Mouse (Mus musculus) ES-Bruce4 (cell line): Measurements from ENCODE around the gene Trim46. TPM values are rescaled to one million over a fixed set of nuclear protein-coding genes. Genes with fewer than 3 reads are reported as not detected.

Source experiments
- H3K27ac ChIP-seq: 2 replicates; pipeline ENCODE4 v1.5.1; 2012; ENCODE audit warnings: low read length, inconsistent platforms; ENCODE audit not compliant: insufficient read depth
- H3K27me3 ChIP-seq: 2 replicates; pipeline ENCODE4 v1.6.1; 2012; ENCODE audit warnings: mild to moderate bottlenecking, low read length, inconsistent platforms; ENCODE audit not compliant: control insufficient read depth, poor library complexity, insufficient read depth, severe bottlenecking
- H3K36me3 ChIP-seq: 2 replicates; pipeline ENCODE4 v1.6.1; 2012; ENCODE audit warnings: inconsistent platforms, mild to moderate bottlenecking, low read length, moderate library complexity; ENCODE audit not compliant: control insufficient read depth, poor library complexity, insufficient read depth, severe bottlenecking
- H3K4me1 ChIP-seq: one replicate; pipeline ENCODE4 v1.8.1; 2011; ENCODE audit warnings: low read length; ENCODE audit not compliant: control insufficient read depth, insufficient read depth
- H3K4me3 ChIP-seq: 2 replicates; pipeline ENCODE4 v1.5.1; 2011; ENCODE audit warnings: low read depth, mild to moderate bottlenecking, low read length
- H3K9ac ChIP-seq: 2 replicates; pipeline ENCODE4 v1.6.1; 2012; ENCODE audit warnings: low read depth, mild to moderate bottlenecking, inconsistent platforms; ENCODE audit not compliant: poor library complexity, severe bottlenecking
- H3K9me3 ChIP-seq: replicated peaks from 2 replicates; pipeline ENCODE4 v1.6.1; 2012; ENCODE audit warnings: mild to moderate bottlenecking, low read length, inconsistent platforms; ENCODE audit not compliant: control insufficient read depth, poor library complexity, insufficient read depth, severe bottlenecking
- CTCF ChIP-seq: IDR thresholded peaks from one replicate; pipeline ENCODE4 v1.8.1; 2011; ENCODE audit warnings: low read depth, low read length
- EP300 ChIP-seq: IDR thresholded peaks from 2 replicates; pipeline ENCODE4 v1.6.1; 2011; ENCODE audit warnings: low read depth, low read length; ENCODE audit not compliant: insufficient read depth
- POLR2A ChIP-seq: IDR thresholded peaks from one replicate; pipeline ENCODE4 v1.8.1; 2011; ENCODE audit warnings: low read length; ENCODE audit not compliant: insufficient read depth
- polyA plus RNA-seq: library from polyadenylated mRNA; stranded (reverse); fragments of >200 nt; gene quantifications from 2 replicates; pipeline ENCODE4 v1.2.4, GENCODE M21; 2011; ENCODE audit warnings: low read depth; ENCODE audit not compliant: missing spikeins, insufficient read depth, insufficient read length

Gene Trim46
- 5.7 and 7.1 TPM in 2 replicates for polyA plus RNA-seq

DNA sequence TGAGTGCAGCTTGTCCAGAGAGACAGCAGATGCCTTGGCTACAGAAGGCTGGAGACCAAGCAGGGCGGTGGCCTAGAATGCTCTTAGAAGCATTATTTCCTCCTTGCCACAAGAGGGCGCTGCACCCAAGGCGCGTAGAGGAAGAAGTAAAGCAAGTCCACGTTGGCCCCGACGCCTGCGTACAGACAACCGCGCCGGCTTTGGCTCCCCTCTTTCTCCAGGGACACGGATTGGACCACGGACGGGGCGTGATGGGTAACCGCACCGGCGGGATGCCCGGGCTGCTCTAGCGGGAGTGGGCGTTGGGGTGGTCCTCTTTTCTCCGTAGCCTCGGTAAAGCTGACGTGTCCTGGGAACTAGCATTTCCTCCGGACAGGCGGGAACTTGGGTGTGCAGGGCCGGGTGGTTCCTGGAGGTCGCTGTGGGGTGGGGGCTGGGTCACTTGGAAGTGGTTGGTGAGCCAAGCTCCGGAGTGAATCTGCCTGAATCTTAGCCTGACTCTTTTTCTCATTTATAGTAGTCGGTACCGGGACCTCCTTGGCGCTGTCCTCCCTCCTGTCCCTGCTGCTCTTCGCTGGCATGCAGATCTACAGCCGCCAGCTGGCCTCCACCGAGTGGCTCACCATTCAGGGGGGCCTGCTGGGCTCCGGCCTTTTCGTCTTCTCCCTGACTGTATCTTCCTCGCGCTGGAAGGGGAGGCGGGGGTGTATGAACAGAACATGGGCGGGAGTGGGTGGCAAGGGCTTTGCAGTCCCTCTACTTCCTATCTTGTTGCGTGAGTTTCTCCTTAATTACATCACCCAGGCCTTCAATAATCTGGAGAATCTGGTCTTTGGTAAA lies at the start of gene Trim46:
Gene Trim46 (minus strand): TSS at position 49 of the 840 bp plus-strand sequence.
- peak within 1 kb of the TSS; percentile 92 for H3K4me3 ChIP-seq
- H3K27me3 ChIP-seq: no peaks in the 10 kb centered on the region
- peak within 1 kb of the TSS; percentile 37 for H3K27ac ChIP-seq
- H3K36me3 ChIP-seq: 0 out of 2 replicates have a peak, but pooled peaks cover 2% of the 10 kb centered on the region
- peaks cover 2% of the 10 kb centered on the region for H3K4me1 ChIP-seq
- TF ChIP-seq CTCF: no peak
- TF ChIP-seq EP300: no peak
- TF ChIP-seq POLR2A: no peak
- H3K9ac ChIP-seq: peak within 1 kb of the TSS; percentile 84
- H3K9me3 ChIP-seq: no peaks in the 10 kb centered on the region

GRCm38 (mm10) chr3:89295685-89296230 lies 49.6 kb upstream of the Trim46 start:
- Histone ChIP-seq H3K9me3 (no peaks in the 10 kb centered on the region), H3K27ac (no peak overlapping the region), H3K9ac (no peak overlapping the region), H3K4me1 (no peaks in the 10 kb centered on the region), H3K36me3 (no peaks in the 10 kb centered on the region), H3K27me3 (no peaks in the 10 kb centered on the region), H3K4me3 (no peak overlapping the region)
- TF ChIP-seq EP300 (no peak), CTCF (no peak), POLR2A (no peak)

GRCm38 (mm10) chr3:89294195-89294594 lies 48.1 kb upstream of the Trim46 start:
- H3K4me1 ChIP-seq: no peaks in the 10 kb centered on the region
- H3K4me3 ChIP-seq: no peak overlapping the region
- H3K27me3 ChIP-seq: no peaks in the 10 kb centered on the region
- no peaks in the 10 kb centered on the region for H3K9me3 ChIP-seq
- TF ChIP-seq CTCF (no peak), EP300 (no peak), POLR2A (no peak)
- no peak overlapping the region for H3K27ac ChIP-seq
- H3K36me3 ChIP-seq: no peaks in the 10 kb centered on the region
- H3K9ac ChIP-seq: no peak overlapping the region

- no peak for TF ChIP-seq CTCF
- no peak for TF ChIP-seq EP300
- no peak for TF ChIP-seq POLR2A
- Histone ChIP-seq H3K27ac (no peak overlapping the region), H3K9me3 (no peaks in the 10 kb centered on the region), H3K4me3 (no peak overlapping the region), H3K27me3 (no peaks in the 10 kb centered on the region), H3K9ac (no peak overlapping the region), H3K36me3 (no peaks in the 10 kb centered on the region), H3K4me1 (no peaks in the 10 kb centered on the region)
Measured at GRCm38 (mm10) chr3:89293247-89293918, 47.3 kb upstream of the Trim46 start.

DNA sequence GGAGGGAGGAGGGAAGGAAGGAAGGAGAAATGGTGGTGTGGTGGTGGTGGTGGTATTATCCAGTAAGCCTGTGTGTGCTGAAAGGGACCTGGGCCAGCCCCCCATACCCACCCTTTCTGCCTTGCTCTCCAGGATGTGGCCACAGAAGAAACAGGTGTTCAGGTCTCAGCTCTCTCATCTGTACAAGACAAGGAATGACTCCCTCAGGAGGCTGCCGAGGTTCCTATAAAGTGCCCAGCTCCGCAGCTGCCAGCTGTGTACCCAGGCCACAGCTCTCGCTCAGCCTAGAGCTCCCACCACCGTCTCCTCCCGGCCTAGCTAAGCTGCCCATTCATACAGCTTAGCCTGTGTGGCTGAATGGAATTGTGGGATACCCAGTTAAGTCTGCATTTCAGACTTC lies 46.2 kb upstream of the Trim46 start:
- H3K27ac ChIP-seq: no peak overlapping the region
- H3K9ac ChIP-seq: no peak overlapping the region
- no peaks in the 10 kb centered on the region for H3K9me3 ChIP-seq
- H3K4me1 ChIP-seq: no peaks in the 10 kb centered on the region
- TF ChIP-seq CTCF: no peak
- no peak for TF ChIP-seq POLR2A
- TF ChIP-seq EP300: no peak
- no peaks in the 10 kb centered on the region for H3K36me3 ChIP-seq
- no peaks in the 10 kb centered on the region for H3K27me3 ChIP-seq
- no peak overlapping the region for H3K4me3 ChIP-seq
